Mouse (Mus musculus): ENCODE measurements around the gene Dpp6. TPM values are rescaled to one million over a fixed set of nuclear protein-coding genes. Genes with fewer than 3 reads are reported as not detected.

Gene Dpp6
- total and polyA plus RNA-seq, 3 experiments: not detected

- Histone ChIP-seq H3K4me1 (ENCODE audit: control insufficient read depth in 1 of 2, insufficient read depth in 2 of 2, low read length in 2 of 2) (no peaks in the 10 kb centered on the region), H3K9ac (ENCODE audit: control insufficient read depth, low read depth, low read length, poor library complexity, severe bottlenecking) (no peak overlapping the region), H3K79me2 (ENCODE audit: control insufficient read depth, insufficient read depth, low read length, poor library complexity) (no peaks in the 10 kb centered on the region), H3K27me3 (ENCODE audit: control insufficient read depth in 1 of 2, insufficient read depth in 2 of 2, low read length in 2 of 2) (no peaks in the 10 kb centered on the region), H3K36me3 (ENCODE audit: control insufficient read depth in 1 of 2, insufficient read depth in 2 of 2, low read length in 2 of 2) (no peaks in the 10 kb centered on the region), H3K27ac (ENCODE audit: control insufficient read depth, low read depth, low read length) (no peak overlapping the region), H3K4me3 (ENCODE audit: control insufficient read depth in 1 of 2, insufficient read depth in 1 of 2, low read depth in 2 of 2, low read length in 2 of 2) (no peak overlapping the region), H3K9me3 (replicated peaks; ENCODE audit: insufficient read depth, low read length) (no peaks in the 10 kb centered on the region)
- DNase-seq (ENCODE audit: low read depth, low spot score): no peak
- TF ChIP-seq MXI1 (IDR thresholded peaks at IDR 0.05; ENCODE audit: low read depth, low read length) (no peak), USF2 (IDR thresholded peaks at IDR 0.05; ENCODE audit: borderline replicate concordance in 1 of 2, insufficient read depth in 1 of 2, low read depth in 1 of 2, low read length in 2 of 2) (no peak), POLR2AphosphoS5 (IDR thresholded peaks at IDR 0.05; ENCODE audit: borderline replicate concordance, low read depth, low read length) (no peak)
These were observed 107.5 kb downstream of the Dpp6 start for GRCm38 (mm10) chr5:26924552-26924951.

- Histone ChIP-seq H3K4me3 (ENCODE audit: control insufficient read depth in 1 of 2, insufficient read depth in 1 of 2, low read depth in 2 of 2, low read length in 2 of 2) (no peak overlapping the region), H3K79me2 (ENCODE audit: control insufficient read depth, insufficient read depth, low read length, poor library complexity) (no peaks in the 10 kb centered on the region), H3K9ac (ENCODE audit: control insufficient read depth, low read depth, low read length, poor library complexity, severe bottlenecking) (no peak overlapping the region), H3K36me3 (ENCODE audit: control insufficient read depth in 1 of 2, insufficient read depth in 2 of 2, low read length in 2 of 2) (no peaks in the 10 kb centered on the region), H3K4me1 (ENCODE audit: control insufficient read depth in 1 of 2, insufficient read depth in 2 of 2, low read length in 2 of 2) (no peaks in the 10 kb centered on the region), H3K27ac (ENCODE audit: control insufficient read depth, low read depth, low read length) (no peak overlapping the region), H3K27me3 (ENCODE audit: control insufficient read depth in 1 of 2, insufficient read depth in 2 of 2, low read length in 2 of 2) (no peaks in the 10 kb centered on the region), H3K9me3 (replicated peaks; ENCODE audit: insufficient read depth, low read length) (no peaks in the 10 kb centered on the region)
- no peak for DNase-seq (ENCODE audit: low read depth, low spot score)
- TF ChIP-seq CHD1 (IDR thresholded peaks at IDR 0.05; ENCODE audit: low read depth, low read length): no peak
- TF ChIP-seq POLR2A (IDR thresholded peaks at IDR 0.05; ENCODE audit: control insufficient read depth in 1 of 2, insufficient read depth in 1 of 2, low read depth in 1 of 2, low read length in 2 of 2, poor library complexity in 1 of 2): no peak
- TF ChIP-seq NELFE (IDR thresholded peaks at IDR 0.05; ENCODE audit: low read depth, low read length): no peak
- TF ChIP-seq CHD2 (IDR thresholded peaks at IDR 0.05; ENCODE audit: low read length): no peak
- TF ChIP-seq NRF1 (IDR thresholded peaks at IDR 0.05; ENCODE audit: insufficient read depth, low read depth, low read length, poor library complexity, severe bottlenecking): no peak
- TF ChIP-seq CTCF (IDR thresholded peaks at IDR 0.05 in 2 of 3, conservative IDR thresholded peaks at IDR 0.05 in 1 of 3; ENCODE audit: control insufficient read depth in 1 of 3, insufficient read depth in 1 of 3, low read depth in 2 of 3, low read length in 3 of 3, poor library complexity in 1 of 3, severe bottlenecking in 1 of 3): no peak
- no peak for TF ChIP-seq SIN3A (IDR thresholded peaks at IDR 0.05; ENCODE audit: low read length)
- TF ChIP-seq TCF12 (IDR thresholded peaks at IDR 0.05; ENCODE audit: low read depth, low read length): no peak
These were observed 115.6 kb downstream of the Dpp6 start for GRCm38 (mm10) chr5:26932413-26933122.

- Histone ChIP-seq H3K9ac (ENCODE audit: control insufficient read depth, low read depth, low read length, poor library complexity, severe bottlenecking) (no peak overlapping the region), H3K27ac (ENCODE audit: control insufficient read depth, low read depth, low read length) (no peak overlapping the region), H3K27me3 (ENCODE audit: control insufficient read depth in 1 of 2, insufficient read depth in 2 of 2, low read length in 2 of 2) (no peaks in the 10 kb centered on the region), H3K79me2 (ENCODE audit: control insufficient read depth, insufficient read depth, low read length, poor library complexity) (no peaks in the 10 kb centered on the region), H3K9me3 (replicated peaks; ENCODE audit: insufficient read depth, low read length) (no peaks in the 10 kb centered on the region), H3K4me3 (ENCODE audit: control insufficient read depth in 1 of 2, insufficient read depth in 1 of 2, low read depth in 2 of 2, low read length in 2 of 2) (no peak overlapping the region), H3K36me3 (ENCODE audit: control insufficient read depth in 1 of 2, insufficient read depth in 2 of 2, low read length in 2 of 2) (no peaks in the 10 kb centered on the region), H3K4me1 (ENCODE audit: control insufficient read depth in 1 of 2, insufficient read depth in 2 of 2, low read length in 2 of 2) (no peaks in the 10 kb centered on the region)
- TF ChIP-seq USF1 (IDR thresholded peaks at IDR 0.05; ENCODE audit: low read depth, low read length): no peak
- TF ChIP-seq POLR2A (IDR thresholded peaks at IDR 0.05; ENCODE audit: control insufficient read depth in 1 of 2, insufficient read depth in 1 of 2, low read depth in 1 of 2, low read length in 2 of 2, poor library complexity in 1 of 2): no peak
- TF ChIP-seq ELF1 (IDR thresholded peaks at IDR 0.05; ENCODE audit: low read depth, low read length): no peak
- no peak for TF ChIP-seq RCOR1 (IDR thresholded peaks at IDR 0.05; ENCODE audit: low read depth, low read length)
- TF ChIP-seq POLR2AphosphoS2 (IDR thresholded peaks at IDR 0.05; ENCODE audit: low read length): no peak
- TF ChIP-seq MXI1 (IDR thresholded peaks at IDR 0.05; ENCODE audit: low read depth, low read length): no peak
- no peak for TF ChIP-seq GABPA (IDR thresholded peaks at IDR 0.05; ENCODE audit: low read depth, low read length)
- no peak for TF ChIP-seq NELFE (IDR thresholded peaks at IDR 0.05; ENCODE audit: low read depth, low read length)
- TF ChIP-seq TBP (IDR thresholded peaks at IDR 0.05; ENCODE audit: low read depth, low read length): no peak
- no peak for DNase-seq (ENCODE audit: low read depth, low spot score)
These were observed 117.9 kb downstream of the Dpp6 start for GRCm38 (mm10) chr5:26934911-26935310.

All from MEL (cell line).